Mouse (Mus musculus) brain, embryonic 18.5 days (tissue): ENCODE measurements around the gene Gpx2.

Experiments used
- DNase-seq: peaks from one replicate; pipeline ENCODE4 v3.0.0-alpha.2; 2012; ENCODE audit warnings: low read depth, low spot score

The Gpx2 gene

GRCm38 (mm10) chr12:76795350-76795749 is at the start of gene Gpx2:
Gene Gpx2 (minus strand): TSS chr12:76795554.
- no peak for DNase-seq

- DNase-seq: no peak
Measured at GRCm38 (mm10) chr12:76844346-76845061, 49.1 kb upstream of the Gpx2 start.

DNA sequence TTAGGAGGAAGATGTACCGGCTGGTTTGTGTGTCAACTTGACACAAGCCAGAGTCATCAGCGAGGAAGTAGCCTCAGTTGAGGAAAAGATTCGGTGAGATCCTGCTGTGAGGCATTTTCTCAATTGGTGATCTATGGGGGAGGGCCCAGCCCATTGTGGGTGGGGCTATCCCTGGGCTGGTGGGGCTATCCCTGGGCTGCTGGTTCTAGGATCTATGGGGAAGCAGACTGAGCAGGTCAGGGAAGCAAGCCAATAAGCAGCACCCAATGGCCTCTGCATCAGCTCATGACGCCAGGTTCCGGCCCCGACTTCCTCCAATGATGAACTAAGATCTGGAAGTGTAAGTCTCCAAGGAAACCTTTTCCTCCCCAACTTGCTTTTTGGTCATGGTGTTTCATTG is 44.7 kb upstream of the Gpx2 start:
- no peak for DNase-seq

GRCm38 (mm10) chr12:76839298-76839697 is 43.9 kb upstream of the Gpx2 start:
- no peak for DNase-seq

DNA sequence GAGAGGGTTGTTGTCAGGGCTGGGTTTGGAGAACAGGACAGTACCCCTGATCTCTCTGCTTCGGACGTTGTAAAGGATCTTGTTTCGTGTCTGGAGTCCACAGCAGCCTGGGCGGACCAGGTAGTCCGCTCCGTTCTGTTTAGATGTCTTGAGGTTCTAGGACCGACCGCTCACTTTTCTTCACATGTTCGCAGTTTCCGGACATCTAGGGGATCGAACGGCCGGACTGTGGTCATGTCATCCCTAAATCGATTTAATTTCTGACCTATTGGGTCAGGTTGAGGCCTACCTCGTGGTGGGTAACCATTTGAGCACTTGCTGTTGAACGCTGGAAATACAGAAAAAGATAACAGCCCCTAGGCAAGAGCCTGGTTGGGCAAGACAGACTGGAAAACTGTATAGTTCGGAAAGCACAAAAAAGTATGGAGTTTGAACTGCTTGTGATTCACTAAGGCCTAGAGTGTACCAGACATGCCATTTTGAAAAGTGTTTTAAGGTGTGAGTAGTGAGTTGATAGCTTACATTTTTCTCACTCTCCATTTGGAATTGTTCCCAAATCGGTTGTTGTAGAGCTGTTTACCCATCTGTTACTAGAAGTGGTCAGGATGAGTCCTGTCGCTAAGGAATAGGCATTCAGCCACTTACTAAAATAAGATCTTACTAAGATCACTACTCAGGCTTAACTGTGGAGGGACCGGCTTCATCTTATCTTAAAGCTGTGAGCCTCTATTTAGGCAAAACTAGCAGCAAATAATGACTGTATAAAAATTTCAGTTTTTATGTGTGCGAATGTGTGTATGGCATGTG is 42.7 kb upstream of the Gpx2 start:
- DNase-seq: no peak

GRCm38 (mm10) chr12:76837101-76837843 is 41.9 kb upstream of the Gpx2 start:
- peak; percentile 97 for DNase-seq

DNA sequence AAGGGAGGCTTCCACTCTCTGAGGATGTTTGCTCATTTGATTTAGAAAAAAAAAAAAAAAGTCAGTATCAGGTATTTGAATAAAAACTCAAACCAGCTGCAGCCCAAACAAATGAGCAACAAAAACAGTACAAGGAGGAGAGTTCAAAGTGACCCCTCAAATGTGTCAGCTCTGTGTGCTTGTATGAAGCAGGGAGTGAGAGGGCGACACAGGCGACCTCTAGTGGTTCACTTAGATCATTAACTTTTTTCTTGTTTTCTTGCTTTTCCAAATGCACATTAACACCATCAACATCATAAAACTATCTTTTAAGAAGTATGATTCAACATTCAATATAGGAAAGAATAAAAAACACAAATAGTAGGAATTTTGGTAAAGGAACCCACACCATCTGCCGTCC is 37.4 kb upstream of the Gpx2 start:
- no peak for DNase-seq

DNA sequence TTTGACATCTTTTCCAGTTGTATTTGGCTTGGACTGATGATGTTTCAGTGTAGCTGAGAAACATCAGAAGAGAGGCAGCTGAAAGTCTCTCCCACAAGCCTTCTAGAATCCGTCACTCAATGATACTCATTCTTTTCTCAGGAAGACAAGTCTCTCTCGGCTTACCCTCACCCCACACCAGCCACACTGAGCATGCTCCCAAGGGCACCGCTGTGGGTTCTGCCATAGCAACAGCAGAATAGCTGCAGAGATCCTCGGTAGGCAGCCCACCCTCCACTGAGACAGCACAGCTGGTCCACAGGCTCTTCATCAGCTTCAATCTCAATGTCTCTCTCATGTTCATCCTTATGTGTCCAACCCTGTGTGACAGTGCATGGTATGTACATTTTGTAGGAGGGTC is 29.9 kb upstream of the Gpx2 start:
- DNase-seq: no peak

- DNase-seq: no peak
Measured at GRCm38 (mm10) chr12:76822651-76823041, 27.3 kb upstream of the Gpx2 start, which contains the start of gene Rab15. Gene Rab15 (minus strand): TSS chr12:76822908.

GRCm38 (mm10) chr12:76822002-76822650 is 26.8 kb upstream of the Gpx2 start:
- DNase-seq: no peak

- no peak for DNase-seq
Measured at GRCm38 (mm10) chr12:76820615-76821014, 25.3 kb upstream of the Gpx2 start.

DNA sequence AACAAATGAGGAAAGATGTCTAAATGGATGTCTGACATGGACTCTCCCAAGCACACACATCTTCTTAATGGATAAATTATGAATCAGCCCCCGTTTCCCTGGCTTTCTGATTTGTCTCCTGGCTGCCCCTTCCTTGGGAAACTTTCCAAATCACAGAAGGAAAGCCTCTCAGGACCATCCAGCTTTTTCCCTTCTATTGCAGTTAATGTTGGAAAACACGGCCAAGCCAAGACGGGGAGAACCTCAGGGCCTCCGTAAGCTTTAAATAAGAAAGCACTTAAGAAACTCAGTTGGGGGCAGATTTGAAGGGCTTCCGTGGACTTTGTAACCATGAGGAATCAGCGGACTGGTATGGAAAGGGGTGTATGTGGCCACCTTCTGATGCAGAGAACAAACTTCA is 24.5 kb upstream of the Gpx2 start:
- no peak for DNase-seq

DNA sequence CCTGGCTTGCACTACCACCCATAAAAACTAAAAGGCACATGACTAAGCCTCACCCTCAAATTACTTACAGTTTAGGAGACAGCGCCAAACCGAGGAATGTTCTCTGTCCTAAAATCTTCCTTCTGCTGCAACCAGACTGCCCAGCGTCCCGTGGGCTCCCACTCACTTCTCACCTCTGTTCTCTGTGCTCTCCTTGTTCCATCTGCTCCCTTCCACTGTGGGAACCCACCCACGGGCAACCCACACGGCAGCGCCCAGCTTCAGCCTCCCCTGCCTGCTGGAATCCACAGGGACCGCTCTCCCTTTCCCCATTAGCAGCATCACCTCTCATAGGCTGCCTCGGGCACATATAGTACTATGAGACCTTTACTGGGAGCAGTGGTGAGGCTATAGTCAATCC is 23.6 kb upstream of the Gpx2 start:
- DNase-seq: no peak

- DNase-seq: no peak
Measured at GRCm38 (mm10) chr12:76818120-76818519, 22.8 kb upstream of the Gpx2 start.

- no peak for DNase-seq
Measured at GRCm38 (mm10) chr12:76817176-76817575, 21.8 kb upstream of the Gpx2 start.

DNA sequence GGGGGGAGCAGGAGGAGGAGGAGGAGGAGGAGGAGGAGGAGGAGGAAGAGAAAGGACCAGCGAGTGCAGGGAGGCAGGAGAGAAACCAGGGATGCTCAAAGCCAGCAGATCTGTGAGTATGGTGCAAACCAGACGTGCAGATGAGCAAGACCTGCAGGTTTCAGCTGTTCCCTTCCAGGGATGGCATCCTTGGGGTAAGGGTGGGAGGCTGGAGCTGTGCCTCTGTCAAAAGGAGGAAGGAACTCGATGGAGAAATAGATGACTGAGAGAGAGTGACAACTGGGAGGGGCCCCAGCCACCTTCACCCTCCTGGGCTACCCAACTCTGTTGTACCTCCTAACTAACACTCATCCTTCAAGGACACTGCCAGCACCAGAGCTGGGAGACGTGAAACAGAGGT is 21.4 kb upstream of the Gpx2 start:
- DNase-seq: no peak

DNA sequence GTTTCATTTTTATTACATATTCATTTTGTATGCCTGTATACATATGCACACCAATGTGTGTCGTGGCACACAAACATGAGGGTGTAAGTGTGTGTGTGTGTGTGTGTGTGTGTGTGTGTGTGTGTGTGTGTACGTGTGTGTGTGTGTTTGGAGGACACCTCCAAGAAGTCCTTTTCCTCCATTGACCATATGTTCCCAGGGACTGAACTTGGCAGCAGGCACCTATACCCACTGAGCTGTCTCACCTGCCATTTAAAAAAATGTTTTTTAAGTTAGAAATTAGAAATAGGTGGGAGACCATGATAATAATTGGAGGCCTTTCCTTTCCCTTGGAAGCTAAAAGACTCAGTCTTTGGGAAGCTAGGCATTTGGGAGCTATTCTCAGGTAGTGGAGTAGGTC is 18.8 kb upstream of the Gpx2 start:
- no peak for DNase-seq

DNA sequence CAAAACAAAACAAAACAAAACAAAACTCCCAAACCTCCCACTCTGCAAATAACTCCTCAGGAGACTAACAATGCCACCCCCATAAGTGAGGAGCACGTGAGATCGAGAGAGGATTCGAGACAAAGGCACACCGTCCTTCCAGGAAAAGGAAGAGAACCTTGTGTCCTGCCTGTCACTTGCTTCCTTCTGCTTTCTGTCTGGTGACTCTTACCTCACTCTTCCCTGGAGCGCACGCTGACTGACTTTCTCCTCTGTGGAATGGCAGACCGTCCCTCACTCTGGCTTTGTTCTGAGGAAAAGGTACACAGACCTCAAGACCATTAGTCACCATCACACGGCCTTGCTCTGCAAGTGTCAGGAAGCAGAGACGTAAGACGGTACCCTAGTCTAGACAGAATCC is 18.2 kb upstream of the Gpx2 start:
- no peak for DNase-seq

DNA sequence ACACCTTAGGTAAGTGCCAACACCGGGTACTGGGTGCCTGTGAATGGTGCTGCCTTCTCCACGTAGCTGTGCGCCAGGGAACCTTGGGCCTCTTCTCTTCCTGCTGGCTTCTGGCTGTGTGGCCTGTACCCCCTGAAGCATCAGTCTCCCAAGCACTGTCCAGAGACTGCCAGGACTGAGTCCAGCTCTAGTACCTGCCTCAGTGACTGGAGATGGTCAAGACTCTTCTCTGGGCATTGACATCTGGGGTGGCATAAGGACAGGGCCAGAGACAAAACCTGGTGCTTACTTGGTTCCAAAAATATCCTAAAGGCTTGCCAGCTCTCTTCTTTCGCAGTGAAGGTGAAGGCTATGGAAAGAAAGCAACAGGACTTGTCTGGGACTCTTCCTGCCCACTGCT is 15.7 kb upstream of the Gpx2 start:
- DNase-seq: no peak

DNA sequence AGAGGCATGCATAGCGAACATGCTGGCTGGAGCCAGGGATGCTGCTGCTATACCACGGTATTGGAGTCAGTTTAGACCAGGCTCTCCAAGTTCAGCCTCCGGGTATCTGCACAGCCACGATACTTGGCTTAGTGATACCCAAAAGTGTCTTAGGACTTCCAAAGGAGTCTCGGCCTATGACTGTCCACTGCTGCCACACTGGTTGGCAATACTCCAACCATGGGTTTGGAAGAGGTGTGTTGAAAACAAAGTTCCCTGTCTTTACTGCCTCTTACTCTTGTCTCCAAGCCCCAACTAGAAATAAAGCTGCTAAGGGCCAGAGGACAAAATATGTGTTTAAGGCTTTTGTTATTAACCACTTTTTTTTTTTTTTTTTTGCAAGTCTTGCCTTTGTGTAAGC is 15.1 kb upstream of the Gpx2 start:
- no peak for DNase-seq

GRCm38 (mm10) chr12:76807796-76808195 is 12.4 kb upstream of the Gpx2 start:
- DNase-seq: no peak
